Mouse (Mus musculus) WW6 (cell line): ENCODE measurements around the gene Vwc2.

Experiments used
- DNase-seq: peaks from one replicate; pipeline ENCODE4 v3.0.0-alpha.2; 2013; ENCODE audit warnings: low read depth, low spot score

Gene Vwc2

DNA sequence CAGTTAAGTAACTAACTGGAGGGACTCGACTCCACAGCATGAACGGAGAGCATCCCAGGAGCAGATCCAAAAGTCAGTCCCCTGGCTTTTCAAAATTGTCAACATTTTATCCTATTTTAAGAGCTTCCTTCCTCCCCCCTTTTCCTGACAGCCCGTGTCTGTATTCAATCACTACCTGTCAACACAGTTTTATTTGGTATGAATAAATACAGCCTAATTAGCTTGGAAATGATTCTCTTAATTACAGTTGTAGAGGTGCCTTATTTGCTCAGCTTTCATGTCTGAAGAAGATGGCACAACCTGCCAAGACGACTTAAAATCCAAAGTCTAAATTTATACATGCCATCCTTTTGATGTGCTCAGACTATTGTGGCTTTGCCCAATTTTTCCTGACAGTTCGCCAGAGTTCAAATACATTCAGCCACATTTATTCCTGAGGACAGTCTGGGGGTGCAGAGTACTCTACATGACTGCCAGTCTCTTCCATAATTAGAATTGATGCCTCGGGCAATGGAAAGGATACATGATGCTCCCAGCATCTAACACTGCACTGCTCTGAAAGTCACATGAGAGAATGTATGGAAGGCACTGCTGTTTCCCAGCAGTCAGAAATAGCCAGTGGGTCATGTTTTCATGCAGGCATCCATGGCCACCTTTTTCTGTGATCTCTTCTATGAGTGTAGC is 128.8 kb downstream of the Vwc2 start:
- no peak for DNase-seq

DNA sequence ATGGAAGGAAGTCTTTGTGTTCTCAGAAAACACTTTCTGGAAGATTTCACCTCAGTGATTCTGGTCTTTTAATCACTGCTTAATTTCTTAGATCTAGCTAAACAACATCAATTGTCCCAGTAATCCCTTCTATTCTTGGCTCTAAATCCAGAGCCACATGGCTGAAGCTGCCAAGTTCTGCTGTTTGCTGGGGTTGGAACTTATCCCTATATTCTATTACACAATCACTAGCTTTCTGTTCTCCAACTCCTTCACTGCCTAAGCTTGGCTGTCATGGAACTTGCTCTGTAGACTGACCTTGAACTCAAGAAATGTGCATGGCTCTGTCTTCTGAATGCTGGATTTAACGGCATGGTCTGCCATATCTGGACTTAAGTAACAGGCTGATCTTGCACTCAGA is 143.3 kb downstream of the Vwc2 start:
- no peak for DNase-seq

DNA sequence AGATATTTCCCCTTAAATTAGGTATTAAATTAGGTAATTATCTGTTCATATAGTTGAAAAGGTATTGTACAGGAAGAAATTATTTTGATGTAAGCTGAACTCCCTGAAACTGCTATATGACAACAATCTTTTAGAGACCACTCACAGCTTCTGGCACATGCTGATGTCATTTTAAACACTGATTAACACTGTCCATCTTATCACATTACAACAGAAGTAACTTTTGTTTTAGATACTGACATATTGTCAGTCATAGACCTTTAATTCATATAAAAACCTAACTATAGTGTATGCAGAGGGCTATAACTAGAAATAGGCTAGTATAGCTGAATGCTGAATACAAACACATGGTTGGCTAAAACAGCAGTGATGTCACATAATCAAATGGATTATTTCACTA is 166.1 kb downstream of the Vwc2 start:
- no peak for DNase-seq

DNA sequence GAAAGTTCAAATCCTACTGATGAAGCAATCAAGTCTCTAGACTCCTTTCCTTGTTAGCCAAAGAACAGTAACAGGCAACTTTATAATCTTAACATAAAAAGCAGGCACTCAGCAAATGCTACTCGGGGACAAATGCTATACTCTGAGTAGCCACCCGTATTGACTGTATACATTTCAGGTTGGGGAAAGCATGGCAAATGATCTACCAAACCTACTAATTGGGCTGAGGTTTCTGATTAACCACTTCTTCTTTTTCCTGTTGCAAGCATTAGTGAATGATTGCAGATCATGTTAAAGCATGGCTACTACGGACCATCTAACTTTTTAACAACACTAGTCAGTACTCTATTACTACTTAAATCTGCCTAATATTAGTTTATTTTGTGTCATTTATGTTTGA is 169.5 kb downstream of the Vwc2 start:
- DNase-seq, result no peak
